Mouse (Mus musculus): ENCODE data around the gene Fgfr2.

Gene Fgfr2

GRCm38 (mm10) chr7:131556116-131556515 is 1567.0 kb downstream of the Fgfr2 start:
- DNase-seq (ENCODE audit: low read depth, low spot score): no peak

GRCm38 (mm10) chr7:131555301-131556081 is 1567.7 kb downstream of the Fgfr2 start:
- no peak for DNase-seq (ENCODE audit: low read depth, low spot score)

GRCm38 (mm10) chr7:131554341-131555180 is 1568.6 kb downstream of the Fgfr2 start:
- no peak for DNase-seq (ENCODE audit: low read depth, low spot score)

GRCm38 (mm10) chr7:131553771-131554175 is 1569.4 kb downstream of the Fgfr2 start:
- no peak for DNase-seq (ENCODE audit: low read depth, low spot score)

- no peak for DNase-seq (ENCODE audit: low read depth, low spot score)
Observed at GRCm38 (mm10) chr7:131552781-131553180, 1570.4 kb downstream of the Fgfr2 start.

GRCm38 (mm10) chr7:131551931-131552741 is 1571.0 kb downstream of the Fgfr2 start:
- no peak for DNase-seq (ENCODE audit: low read depth, low spot score)

GRCm38 (mm10) chr7:131551471-131551870 is 1571.7 kb downstream of the Fgfr2 start:
- no peak for DNase-seq (ENCODE audit: low read depth, low spot score)

GRCm38 (mm10) chr7:131548473-131548872 is 1574.7 kb downstream of the Fgfr2 start, which contains the start of gene Hmx2:
Hmx2 (plus strand) TSS chr7:131548773.
- no peak for DNase-seq (ENCODE audit: low read depth, low spot score)

GRCm38 (mm10) chr7:131547481-131547880 is 1575.7 kb downstream of the Fgfr2 start:
- DNase-seq (ENCODE audit: low read depth, low spot score): no peak

- no peak for DNase-seq (ENCODE audit: low read depth, low spot score)
Observed at GRCm38 (mm10) chr7:131546423-131546822, 1576.7 kb downstream of the Fgfr2 start.

GRCm38 (mm10) chr7:131545701-131546385 is 1577.3 kb downstream of the Fgfr2 start:
- no peak for DNase-seq (ENCODE audit: low read depth, low spot score)

- no peak for DNase-seq (ENCODE audit: low read depth, low spot score)
Observed at GRCm38 (mm10) chr7:131544871-131545270, 1578.3 kb downstream of the Fgfr2 start.

- DNase-seq (ENCODE audit: low read depth, low spot score): no peak
Observed at GRCm38 (mm10) chr7:131543623-131544481, 1579.3 kb downstream of the Fgfr2 start.

- no peak for DNase-seq (ENCODE audit: low read depth, low spot score)
Observed at GRCm38 (mm10) chr7:131542872-131543622, 1580.1 kb downstream of the Fgfr2 start.

GRCm38 (mm10) chr7:131542115-131542871 is 1580.9 kb downstream of the Fgfr2 start, which contains the start of gene Hmx3:
Hmx3 (plus strand) TSS chr7:131542867.
- DNase-seq (ENCODE audit: low read depth, low spot score): no peak

GRCm38 (mm10) chr7:131541184-131542114 is 1581.7 kb downstream of the Fgfr2 start:
- no peak for DNase-seq (ENCODE audit: low read depth, low spot score)

GRCm38 (mm10) chr7:131539979-131540378 is 1583.2 kb downstream of the Fgfr2 start:
- DNase-seq (ENCODE audit: low read depth, low spot score): peak; percentile 58
